Mouse (Mus musculus) intestine, postnatal 0 days (tissue): Measurements from ENCODE around the gene Tespa1. TPM values are rescaled to one million over a fixed set of nuclear protein-coding genes. Genes with fewer than 3 reads are reported as not detected.
"Not testable (repeated sequence)": the region's sequence is repeated elsewhere in the genome, so short reads cannot be mapped to it uniquely, and the experiment has no call there.

Source experiments
- ATAC-seq: fragments of 200-750 bp; cut with Nextera tagmentation; 2 replicates; pipeline ENCODE4 v1.8.0; 2017; ENCODE audit warnings: mild to moderate bottlenecking, moderate TSS enrichment, moderate library complexity
- H3K27ac ChIP-seq: fragments of 300-500 bp; sonication (generic); 2 replicates; pipeline ENCODE4 v1.5.1; 2014; ENCODE audit warnings: mild to moderate bottlenecking, low read depth, low read length, moderate library complexity
- H3K27me3 ChIP-seq: fragments of 300-500 bp; sonication (generic); replicated peaks from 2 replicates; pipeline ENCODE4 v1.6.1; 2014; ENCODE audit warnings: low read length, mixed read lengths; ENCODE audit not compliant: control insufficient read depth, insufficient read depth
- H3K36me3 ChIP-seq: fragments of 300-500 bp; sonication (generic); 2 replicates; pipeline ENCODE4 v1.6.1; 2014; ENCODE audit warnings: mild to moderate bottlenecking, moderate library complexity; ENCODE audit not compliant: control insufficient read depth, insufficient read depth
- H3K4me1 ChIP-seq: fragments of 300-500 bp; sonication (generic); replicated peaks from 2 replicates; pipeline ENCODE4 v1.6.1; 2014; ENCODE audit warnings: antibody characterized with exemption, low read length, mixed read lengths; ENCODE audit not compliant: control insufficient read depth, insufficient read depth
- H3K4me2 ChIP-seq: fragments of 300-500 bp; sonication (generic); replicated peaks from 2 replicates; pipeline ENCODE4 v1.6.1; 2014; ENCODE audit warnings: low read depth, mild to moderate bottlenecking, moderate library complexity
- H3K4me3 ChIP-seq: fragments of 300-500 bp; sonication (generic); 2 replicates; pipeline ENCODE4 v1.5.1; 2014; ENCODE audit warnings: low read depth, low read length
- H3K9ac ChIP-seq: fragments of 300-500 bp; sonication (generic); 2 replicates; pipeline ENCODE4 v1.6.1; 2014; ENCODE audit warnings: mild to moderate bottlenecking, low read depth, low read length
- H3K9me3 ChIP-seq: fragments of 300-500 bp; sonication (generic); 2 replicates; pipeline ENCODE4 v1.6.1; 2016; ENCODE audit warnings: mixed run types; ENCODE audit not compliant: control insufficient read depth
- CTCF ChIP-seq: sonication (generic); IDR thresholded peaks from 2 replicates; pipeline ENCODE4 v1.5.1; 2016; ENCODE audit warnings: low read depth, mild to moderate bottlenecking, control low read depth, antibody characterized with exemption, moderate library complexity
- WGBS: fragments of 180-500 bp; shearing (Covaris S2); extraction: QIAGEN DNeasy Blood & Tissue Kit; methylation state at CpG from one replicate; pipeline ENCODE4 v1.1.7; 2014; 5-methylcytosine and 5-hydroxymethylcytosine counted together
- polyA plus RNA-seq: library from polyadenylated mRNA; unstranded; fragments of >200 nt; fragmentation: Nextera tagmentation; extraction: Ambion mirVana; gene quantifications from 2 replicates; pipeline ENCODE4 v1.2.1, GENCODE M21; 2015

Gene Tespa1
- polyA plus RNA-seq, 1 experiment from 2014 or later, result 0.64 TPM

- Histone ChIP-seq H3K27ac (no peak overlapping the region), H3K9ac (no peak overlapping the region), H3K4me3 (no peak overlapping the region), H3K4me1 (no peaks in the 10 kb centered on the region), H3K27me3 (no peaks in the 10 kb centered on the region), H3K4me2 (no peak overlapping the region), H3K9me3 (no peaks in the 10 kb centered on the region), H3K36me3 (no peaks in the 10 kb centered on the region)
- WGBS, result 46% methylated on average over 2 of the region's 2 CpGs
- TF ChIP-seq CTCF, result no peak
- ATAC-seq, result no peak
Observed at GRCm38 (mm10) chr10:130337581-130337980, 14.9 kb downstream of the Tespa1 start.

- H3K4me1 ChIP-seq, H3K9ac ChIP-seq, H3K27ac ChIP-seq, H3K36me3 ChIP-seq, H3K4me2 ChIP-seq, H3K4me3 ChIP-seq, ATAC-seq, H3K9me3 ChIP-seq, H3K27me3 ChIP-seq: not testable (repeated sequence)
- 86% methylated on average over 4 of the region's 4 CpGs for WGBS
Observed at GRCm38 (mm10) chr10:130340050-130340449, 17.4 kb downstream of the Tespa1 start.

- H3K27me3 ChIP-seq, result no peaks in the 10 kb centered on the region
- WGBS, result 96% methylated on average over 1 of the region's 1 CpGs
- no peaks in the 10 kb centered on the region for H3K4me1 ChIP-seq
- ATAC-seq, result no peak
- H3K27ac ChIP-seq, result no peak overlapping the region
- H3K4me3 ChIP-seq, result no peak overlapping the region
- no peaks in the 10 kb centered on the region for H3K36me3 ChIP-seq
- H3K9ac ChIP-seq, result no peak overlapping the region
- H3K9me3 ChIP-seq, result no peaks in the 10 kb centered on the region
- H3K4me2 ChIP-seq, result no peak overlapping the region
- TF ChIP-seq CTCF, result no peak
Observed at GRCm38 (mm10) chr10:130344056-130344455, 21.4 kb downstream of the Tespa1 start.

GRCm38 (mm10) chr10:130363438-130364164 lies 40.9 kb downstream of the Tespa1 start:
- Histone ChIP-seq H3K4me1 (no peaks in the 10 kb centered on the region), H3K27me3 (no peaks in the 10 kb centered on the region), H3K4me3 (no peak overlapping the region), H3K9me3 (no peaks in the 10 kb centered on the region), H3K36me3 (no peaks in the 10 kb centered on the region), H3K9ac (no peak overlapping the region), H3K27ac (no peak overlapping the region), H3K4me2 (no peak overlapping the region)
- peak; percentile 66 for TF ChIP-seq CTCF
- ATAC-seq, result no peak
- WGBS, result 50% methylated on average over 2 of the region's 2 CpGs

- no peak for ATAC-seq
- Histone ChIP-seq H3K27ac (no peak overlapping the region), H3K9me3 (no peaks in the 10 kb centered on the region), H3K4me1 (no peaks in the 10 kb centered on the region), H3K36me3 (no peaks in the 10 kb centered on the region), H3K27me3 (no peaks in the 10 kb centered on the region), H3K4me2 (no peak overlapping the region), H3K4me3 (no peak overlapping the region), H3K9ac (no peak overlapping the region)
- no peak for TF ChIP-seq CTCF
Observed at GRCm38 (mm10) chr10:130364766-130365165, 42.1 kb downstream of the Tespa1 start.

GRCm38 (mm10) chr10:130368384-130368783 lies 45.7 kb downstream of the Tespa1 start:
- no peak for ATAC-seq
- no peak for TF ChIP-seq CTCF
- H3K4me2 ChIP-seq, result no peak overlapping the region
- H3K27me3 ChIP-seq, result no peaks in the 10 kb centered on the region
- H3K9me3 ChIP-seq, result no peaks in the 10 kb centered on the region
- no peak overlapping the region for H3K27ac ChIP-seq
- no peak overlapping the region for H3K9ac ChIP-seq
- H3K36me3 ChIP-seq, result no peaks in the 10 kb centered on the region
- H3K4me3 ChIP-seq, result no peak overlapping the region
- H3K4me1 ChIP-seq, result no peaks in the 10 kb centered on the region
